Mouse (Mus musculus) left cerebral cortex, postnatal 25 days (tissue): ENCODE measurements around the gene Uso1. TPM values are rescaled to one million over a fixed set of nuclear protein-coding genes. Genes with fewer than 3 reads are reported as not detected.
A peak's percentile ranks its signal among the peaks of the same experiment; 100 is the strongest.
"Not testable (repeated sequence)": the region's sequence is repeated elsewhere in the genome, so short reads cannot be mapped to it uniquely, and the experiment has no call there.

ENCODE experiments used
- DNase-seq, 2 experiments: peaks; one replicate each; pipeline ENCODE4 v3.0.0; 2022; ENCODE audit warnings: low spot score in 2 of 2, mixed read lengths in 1 of 2
- intact Hi-C: fragments of 180-260 bp; cut with DNase I; formaldehyde crosslinking; loops from one replicate; pipeline ENCODE4 v1.15.1; 2025
- total RNA-seq, 2 experiments: library from RNA; stranded (reverse); gene quantifications; 2 replicates each; pipeline ENCODE4 v1.2.3; 2021

Uso1 gene
- total RNA-seq, 2 experiments from 2014 or later, result 74.6 to 76.7 TPM

DNA sequence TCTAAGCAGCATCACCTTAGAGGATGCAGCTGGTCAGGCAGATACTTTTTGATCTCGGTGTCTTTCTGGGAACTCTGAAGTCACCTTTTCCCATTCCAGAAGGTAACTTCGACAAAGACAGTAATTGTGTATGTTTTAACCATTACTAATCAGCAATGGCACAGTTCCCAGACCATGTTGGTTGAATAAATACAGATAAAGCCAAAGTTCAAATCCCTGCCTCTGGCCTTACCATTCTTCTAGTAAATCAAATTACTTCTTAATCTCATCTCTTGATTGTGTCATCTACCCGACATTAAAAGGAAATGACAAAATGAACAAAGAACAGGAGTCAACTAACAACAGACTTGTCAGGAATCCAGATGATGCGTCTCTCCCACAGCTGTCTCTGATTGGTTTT lies 16.1 kb upstream of the Uso1 start:
- no peak for DNase-seq
- intact Hi-C loops, result no loop called here

DNA sequence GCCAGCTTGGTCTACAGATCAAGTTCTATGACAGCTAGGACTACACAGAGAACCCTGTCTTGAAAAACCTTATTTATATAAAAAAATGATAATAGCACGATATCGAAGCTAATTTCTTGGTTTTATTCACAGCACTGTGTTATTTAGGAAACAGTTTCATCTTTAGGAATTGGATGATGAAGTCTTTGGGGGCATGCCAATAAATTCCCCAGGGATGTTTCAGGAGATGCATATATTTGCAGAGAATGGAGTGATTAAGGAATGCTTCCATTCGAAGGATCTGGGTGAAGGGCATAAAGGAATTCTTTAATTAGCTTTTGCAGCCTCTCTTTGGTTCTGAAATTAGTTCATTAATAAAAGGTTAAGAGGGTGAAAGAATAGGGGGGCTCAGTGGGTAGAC lies 12.3 kb upstream of the Uso1 start:
- no peak for DNase-seq
- intact Hi-C loops, result no loop called here

DNA sequence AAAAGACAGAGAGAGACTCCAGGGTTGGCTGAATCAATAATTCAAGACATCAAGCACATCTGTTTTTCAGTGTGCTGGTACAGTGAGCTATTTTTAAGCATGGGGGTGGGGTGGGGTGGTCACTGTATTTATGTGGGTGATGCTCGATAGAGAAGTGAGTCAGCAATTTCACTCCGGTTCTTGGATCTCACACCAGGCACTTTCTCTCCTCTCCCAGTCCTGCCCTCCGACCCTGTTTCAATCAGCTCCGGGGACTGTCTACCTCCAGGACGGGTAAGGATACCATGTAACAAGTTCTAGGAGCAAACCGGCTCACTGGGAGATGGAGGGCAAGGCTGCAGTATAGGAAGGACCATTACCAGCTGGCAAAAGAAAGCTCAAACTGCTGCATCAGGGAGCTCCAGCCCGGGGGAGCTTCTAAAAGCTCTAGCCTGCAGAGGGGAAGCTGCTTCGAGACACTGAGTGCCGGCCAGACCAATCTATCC lies 10.6 kb upstream of the Uso1 start:
- intact Hi-C loops, result no loop called here
- DNase-seq, result peak in 1 of 2 experiments; percentile 39

DNA sequence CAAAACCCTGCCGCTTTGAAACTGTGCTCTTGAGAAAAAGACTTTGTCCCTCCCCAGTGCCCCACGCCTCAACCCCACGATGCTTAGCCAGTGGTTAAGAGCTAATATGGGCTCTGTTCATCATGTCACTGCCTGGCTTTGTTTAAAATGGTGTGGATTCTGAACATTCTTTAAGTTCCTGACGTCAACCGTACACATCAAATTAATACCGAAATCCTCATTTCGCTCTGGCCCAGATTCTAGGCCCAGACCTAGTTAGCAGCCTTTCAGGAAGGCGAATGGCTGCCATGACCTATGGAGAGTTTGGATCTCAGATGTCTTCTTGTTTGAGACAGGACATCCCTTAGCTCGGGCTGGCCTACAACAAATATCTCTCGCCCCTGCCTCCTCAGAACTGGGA lies 10.0 kb upstream of the Uso1 start:
- DNase-seq, result no peak
- intact Hi-C loops, result no loop called here

DNA sequence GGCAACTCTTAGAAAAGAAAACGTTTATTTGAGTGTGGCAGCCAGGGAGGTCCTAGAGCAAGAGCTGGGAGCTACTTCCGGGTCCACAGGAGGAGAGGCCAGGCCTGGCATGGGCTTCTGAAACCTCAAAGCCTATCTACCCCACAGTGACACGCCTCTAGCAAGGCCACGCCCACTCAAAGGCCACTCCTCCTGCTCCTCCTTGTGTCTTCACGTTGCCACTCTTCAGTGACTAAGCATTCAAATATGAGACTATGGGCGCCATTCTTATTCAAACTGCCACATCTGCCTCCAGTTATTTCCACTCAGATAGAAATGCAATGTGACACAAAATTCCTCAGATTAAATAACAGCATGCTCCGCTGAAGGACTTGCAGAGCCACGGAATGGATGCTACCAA lies 9.2 kb upstream of the Uso1 start:
- intact Hi-C loops, result no loop called here
- no peak for DNase-seq

DNA sequence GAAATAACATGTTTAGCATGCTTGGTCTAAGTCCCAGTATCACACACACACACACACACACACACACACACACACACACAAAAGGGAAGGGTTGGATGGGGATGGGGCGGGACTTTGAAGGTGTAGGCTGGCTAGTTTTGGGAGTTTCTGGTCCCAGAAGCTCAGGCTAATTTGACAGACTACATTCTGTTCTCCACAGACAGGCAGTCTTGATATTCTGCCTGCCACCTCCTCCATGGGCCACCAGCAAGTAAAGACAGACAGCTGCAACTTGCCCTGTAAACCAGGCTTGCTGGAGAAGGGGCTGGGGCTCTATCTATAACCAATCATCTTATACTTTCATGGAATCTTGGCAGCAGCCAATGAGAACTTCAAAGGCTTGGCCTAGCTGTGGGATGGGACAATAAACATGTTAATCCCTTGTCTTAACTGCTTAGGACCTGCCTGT lies 8.4 kb upstream of the Uso1 start:
- DNase-seq, result no peak
- intact Hi-C loops, result no loop called here

DNA sequence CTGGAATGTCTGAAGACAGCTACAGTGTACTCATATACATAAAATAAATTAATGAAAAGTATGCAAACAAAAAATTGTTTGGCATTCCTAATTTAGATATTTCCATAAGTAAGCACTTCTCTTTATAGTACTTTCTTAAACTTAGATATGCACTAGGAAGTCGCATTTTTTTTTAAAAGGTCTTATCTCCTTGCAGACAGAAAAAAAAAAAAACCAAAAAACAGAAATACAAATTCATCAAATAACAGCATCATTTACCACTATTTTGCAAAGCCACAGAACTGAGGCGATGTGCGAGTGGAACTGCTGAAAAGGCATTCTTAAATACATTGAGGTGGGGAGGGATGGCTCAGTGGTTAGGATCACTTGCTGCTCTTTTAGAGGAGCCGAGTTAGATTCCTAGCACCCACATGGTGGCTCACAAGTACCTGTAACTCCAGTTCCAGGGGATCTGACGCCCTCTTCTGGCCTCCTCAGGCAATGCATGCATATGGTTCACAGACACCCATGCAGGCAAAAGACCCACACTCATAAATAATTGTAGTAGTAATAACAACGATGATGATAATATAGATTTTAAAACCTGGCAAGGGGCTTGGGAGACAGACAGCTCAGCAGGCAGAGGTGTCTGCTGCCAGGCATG lies 7.6 kb upstream of the Uso1 start:
- DNase-seq, result no peak
- intact Hi-C loops, result no loop called here

DNA sequence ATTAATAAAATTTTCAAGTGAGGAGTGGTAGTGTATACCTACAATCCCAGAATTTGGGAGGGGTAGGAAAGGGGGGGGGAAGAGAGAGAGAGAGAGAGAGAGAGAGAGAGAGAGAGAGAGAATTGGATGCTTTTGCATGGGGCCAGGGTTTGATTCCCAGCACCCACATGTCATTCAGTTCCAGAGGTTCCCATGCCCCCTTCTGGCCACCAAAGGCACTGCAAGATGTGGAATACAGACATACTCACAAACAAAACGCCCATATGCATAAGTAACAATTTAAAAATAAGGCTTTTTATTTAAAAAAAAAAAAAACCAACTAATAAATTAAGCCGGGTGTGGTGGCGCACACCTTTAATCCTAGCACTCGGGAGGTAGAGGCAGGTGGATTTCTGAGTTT lies 5.6 kb upstream of the Uso1 start:
- intact Hi-C loops, result no loop called here
- DNase-seq, result no peak

DNA sequence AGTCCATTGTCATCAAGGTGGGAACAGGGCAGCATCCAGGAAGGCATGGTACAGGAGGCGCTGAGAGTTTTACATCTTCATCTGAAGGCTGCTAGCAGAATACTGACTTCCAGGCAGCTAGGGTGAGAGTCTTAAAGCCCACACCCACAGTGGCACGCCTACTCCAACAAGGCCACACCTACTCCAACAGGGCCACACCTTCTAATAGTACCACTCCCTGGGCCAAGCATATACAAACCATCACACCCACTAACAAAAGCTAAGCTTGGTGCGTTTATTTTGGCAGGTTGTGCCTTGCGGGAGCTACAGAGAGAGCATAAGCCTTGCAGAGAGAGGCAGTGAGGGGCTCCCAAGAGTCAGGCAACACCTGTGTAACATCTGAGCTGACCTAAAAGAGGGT lies 4.7 kb upstream of the Uso1 start:
- intact Hi-C loops, DNase-seq: not testable (repeated sequence)

DNA sequence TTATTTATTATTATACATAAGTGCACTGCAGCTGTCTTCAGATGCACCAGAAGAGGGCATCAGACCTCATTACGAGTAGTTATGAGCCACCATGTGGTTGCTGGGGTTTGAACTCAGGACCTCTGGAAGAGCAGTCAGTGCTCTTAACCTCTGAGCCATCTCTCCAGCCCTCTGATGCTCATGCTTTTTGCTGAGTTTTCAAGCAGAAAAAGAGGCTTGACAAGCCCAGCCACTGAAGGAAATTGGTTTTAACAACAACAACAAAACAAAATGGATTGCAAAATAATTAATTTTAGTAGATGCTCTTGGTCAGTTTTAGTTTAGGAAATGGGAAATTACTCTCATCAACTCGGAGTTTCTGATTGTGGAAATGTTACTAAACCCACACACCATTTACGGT lies 2.8 kb upstream of the Uso1 start:
- no peak for DNase-seq
- intact Hi-C loops, result loop anchor here (5.0 kb wide), 1 partner anchor 173 kb away; the partner anchor contains the start of gene Rchy1

DNA sequence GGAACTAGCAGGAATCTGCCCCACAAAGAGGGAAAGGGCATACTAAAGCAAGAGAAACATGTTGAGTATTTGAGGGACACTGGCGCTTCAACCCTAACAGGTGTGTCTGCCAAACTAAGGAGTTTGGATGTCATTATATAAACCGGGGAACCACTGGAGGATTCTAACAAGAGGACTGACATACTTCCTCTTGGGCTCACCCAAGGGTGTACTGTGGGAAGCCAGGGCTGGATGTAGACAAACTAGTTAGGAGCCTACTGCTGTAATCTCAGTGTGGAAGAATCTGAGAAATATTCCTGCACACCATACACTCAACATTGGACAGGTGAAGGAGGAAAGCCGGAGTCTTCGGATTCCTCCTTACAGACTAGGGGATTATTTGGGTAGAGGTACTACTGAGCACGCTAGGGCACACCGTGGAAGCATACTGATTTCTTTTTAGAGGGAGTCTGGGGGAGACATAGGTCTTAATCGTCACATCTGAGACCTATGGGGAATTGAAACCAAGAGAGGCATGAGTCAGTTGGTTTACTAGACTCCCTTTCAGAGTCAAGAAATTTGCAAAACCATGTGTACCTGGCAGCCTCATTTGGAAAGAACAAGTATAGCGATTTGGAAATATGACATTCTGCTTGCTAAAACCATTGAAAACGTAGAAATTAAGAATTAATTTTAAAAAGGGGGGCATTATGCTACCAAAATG lies 1.1 kb upstream of the Uso1 start:
- intact Hi-C loops, result loop anchor here (2.0 to 5.0 kb wide), 2 partner anchors 54 to 174 kb away; partner anchors contain the start of genes G3bp2 and Rchy1
- no peak for DNase-seq

DNA sequence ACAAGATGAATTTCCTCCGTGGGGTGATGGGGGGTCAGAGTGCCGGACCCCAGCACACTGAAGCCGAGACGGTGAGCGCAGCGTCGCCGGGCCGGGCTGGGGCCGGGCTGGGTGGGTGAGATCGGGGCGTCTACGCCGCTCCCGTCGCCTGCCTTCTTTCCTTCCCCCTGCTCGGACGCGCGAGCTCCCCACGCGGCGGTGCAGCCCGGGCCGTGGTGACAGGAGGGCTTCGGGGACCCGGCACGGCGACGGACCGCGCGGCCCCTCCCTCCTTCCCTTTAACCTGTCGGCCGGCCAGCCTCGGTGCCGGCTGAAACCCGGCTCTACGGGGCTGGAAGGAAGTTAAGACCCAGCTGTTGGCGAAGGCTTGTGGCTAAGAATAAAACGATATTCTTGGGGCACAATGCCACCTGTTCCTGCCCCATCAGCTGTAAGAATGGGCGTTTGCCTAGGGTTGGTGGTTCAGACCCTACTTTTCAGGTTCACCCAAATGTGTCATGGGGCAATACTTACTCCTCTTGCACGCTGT lies 419 bp downstream of the Uso1 start:
- intact Hi-C loops, result loop anchor here (5.0 kb wide), 1 partner anchor 176 kb away; the partner anchor contains the start of gene Rchy1
- peak; percentile 22 to 33 for DNase-seq

DNA sequence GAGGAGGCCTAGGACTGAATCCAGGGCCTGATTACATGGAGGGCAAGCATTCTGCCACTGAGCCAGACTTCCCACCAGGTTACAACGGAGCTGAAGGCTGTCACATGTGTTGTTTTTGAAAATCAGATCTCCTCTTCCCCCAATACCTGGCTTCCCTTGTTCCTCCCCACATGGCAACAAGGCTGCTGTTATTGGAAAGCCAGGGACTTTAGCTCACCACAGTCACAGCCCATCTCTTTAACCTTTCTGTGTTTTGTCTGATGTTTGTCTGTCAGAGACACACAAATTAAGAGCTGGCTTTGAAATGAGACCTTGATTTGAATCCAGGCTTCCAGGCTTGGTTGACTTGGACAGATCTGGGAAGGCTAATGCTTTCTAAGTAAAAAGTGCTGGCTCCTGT lies 1.5 kb downstream of the Uso1 start:
- intact Hi-C loops, result loop anchor here (5.0 kb wide), 1 partner anchor 177 kb away; the partner anchor contains the start of gene Rchy1
- DNase-seq, result no peak

DNA sequence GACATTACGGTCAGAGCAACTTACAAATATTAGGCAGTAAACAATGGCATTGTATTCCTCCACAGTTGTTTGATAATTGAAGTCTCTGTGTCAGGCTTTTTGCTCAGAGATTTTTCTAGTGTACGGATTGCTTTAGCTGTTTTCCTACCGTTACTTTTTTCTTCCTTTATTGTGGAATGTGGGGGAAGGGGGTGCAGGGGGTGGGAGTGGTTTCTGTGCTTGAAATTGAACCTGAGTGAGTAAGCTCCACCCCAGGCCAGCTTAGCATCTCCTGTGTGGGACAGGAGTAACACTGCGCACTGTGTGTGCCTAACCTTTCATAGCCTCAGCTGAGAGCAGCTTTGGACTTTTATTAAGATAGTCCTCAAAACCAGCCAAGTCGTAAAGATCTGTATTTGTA lies 4.0 kb downstream of the Uso1 start:
- intact Hi-C loops, result no loop called here
- DNase-seq, result no peak

DNA sequence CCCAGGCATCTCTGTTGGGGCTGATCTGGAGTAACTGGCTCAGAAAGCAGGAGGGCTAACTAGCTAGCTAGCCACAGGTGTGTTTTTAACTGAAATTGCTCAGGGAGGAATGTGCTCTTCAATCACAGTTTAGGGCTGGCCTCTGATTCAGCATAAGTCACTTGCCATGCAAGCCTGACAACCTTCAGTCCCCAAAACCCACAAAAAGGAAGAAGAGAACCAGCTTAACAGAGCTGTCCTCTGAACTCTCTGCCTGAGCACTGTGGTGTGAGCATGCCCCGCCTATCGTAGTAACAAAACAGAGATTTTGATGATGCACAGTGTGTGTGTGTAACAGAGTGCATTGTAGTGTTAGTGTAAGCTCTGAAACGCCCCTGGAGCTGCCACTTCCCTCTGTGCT lies 4.7 kb downstream of the Uso1 start:
- intact Hi-C loops, result no loop called here
- no peak for DNase-seq

DNA sequence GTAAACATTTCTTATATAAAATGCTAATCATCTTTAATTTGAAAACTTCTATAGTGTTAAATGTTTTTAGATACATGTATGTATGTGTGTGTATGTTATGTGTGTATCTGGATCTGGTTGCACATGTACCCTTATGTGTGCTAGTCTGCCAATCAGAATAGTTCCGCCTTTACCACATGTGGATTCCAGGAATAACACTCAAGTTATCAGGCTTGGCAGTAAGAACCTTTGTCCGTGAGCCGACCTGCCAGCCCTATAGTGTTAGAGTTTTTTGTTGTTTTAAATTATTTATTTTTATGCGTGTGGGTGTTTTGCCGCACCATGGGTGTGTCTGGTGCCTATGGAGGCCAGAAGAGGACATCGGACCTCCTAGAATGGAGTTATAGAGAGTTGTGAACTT lies 5.9 kb downstream of the Uso1 start:
- intact Hi-C loops, result no loop called here
- no peak for DNase-seq

DNA sequence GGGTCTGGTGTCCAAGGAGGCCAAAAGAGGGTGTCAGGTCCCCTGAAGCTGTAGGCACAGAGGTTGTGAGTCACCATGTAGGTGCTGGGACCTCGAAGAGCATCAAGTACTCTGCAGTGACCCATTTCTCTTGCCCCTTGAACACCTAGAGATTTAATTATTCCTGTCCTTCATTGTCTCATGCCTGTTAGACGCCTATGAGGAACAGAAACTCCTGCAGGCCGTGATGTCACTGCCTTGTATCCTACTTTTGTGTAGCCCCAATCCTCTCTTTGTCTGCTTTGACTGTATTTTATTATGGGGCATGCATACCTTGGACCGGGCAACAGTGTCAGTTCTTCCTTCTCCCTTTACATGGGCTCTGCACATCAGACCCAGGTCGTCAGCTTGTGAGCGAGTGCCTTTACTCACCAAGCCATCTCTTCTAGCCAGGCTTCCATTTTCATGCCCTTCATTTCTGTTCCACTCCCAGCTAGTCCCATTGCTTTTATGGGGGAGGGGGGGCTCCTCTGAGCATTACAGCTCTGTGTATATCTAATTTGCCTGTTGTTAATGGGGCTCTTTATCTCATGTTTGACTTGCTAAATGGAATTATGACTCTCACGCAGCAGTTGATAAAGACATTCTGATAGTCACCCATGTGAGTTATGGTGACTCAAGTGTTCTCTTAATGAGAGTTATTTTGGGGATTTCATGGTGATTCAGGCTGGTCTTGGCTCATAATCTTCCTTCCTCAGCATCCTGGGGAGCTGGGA lies 7.4 kb downstream of the Uso1 start:
- peak in 1 of 2 experiments; percentile 19 for DNase-seq
- intact Hi-C loops, result no loop called here

DNA sequence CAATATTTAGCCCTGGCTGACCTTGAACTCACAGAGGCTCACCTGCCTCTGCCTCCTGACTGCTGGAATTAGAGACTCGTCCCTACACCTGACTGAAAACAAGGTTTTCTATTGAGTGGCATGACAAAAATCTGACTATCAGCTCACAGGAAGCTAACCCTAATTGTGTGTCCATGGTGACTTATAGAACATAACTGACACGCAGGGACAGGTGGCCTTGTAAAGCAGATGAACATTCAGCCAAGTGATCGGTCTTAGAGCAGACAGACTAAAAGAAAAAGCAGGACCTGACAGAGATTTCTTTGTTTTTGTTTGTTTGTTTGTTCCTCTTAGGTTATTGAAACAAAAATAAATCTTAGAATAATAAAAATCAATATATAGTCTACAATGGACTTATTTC lies 10.5 kb downstream of the Uso1 start:
- DNase-seq, result no peak
- intact Hi-C loops, result no loop called here

DNA sequence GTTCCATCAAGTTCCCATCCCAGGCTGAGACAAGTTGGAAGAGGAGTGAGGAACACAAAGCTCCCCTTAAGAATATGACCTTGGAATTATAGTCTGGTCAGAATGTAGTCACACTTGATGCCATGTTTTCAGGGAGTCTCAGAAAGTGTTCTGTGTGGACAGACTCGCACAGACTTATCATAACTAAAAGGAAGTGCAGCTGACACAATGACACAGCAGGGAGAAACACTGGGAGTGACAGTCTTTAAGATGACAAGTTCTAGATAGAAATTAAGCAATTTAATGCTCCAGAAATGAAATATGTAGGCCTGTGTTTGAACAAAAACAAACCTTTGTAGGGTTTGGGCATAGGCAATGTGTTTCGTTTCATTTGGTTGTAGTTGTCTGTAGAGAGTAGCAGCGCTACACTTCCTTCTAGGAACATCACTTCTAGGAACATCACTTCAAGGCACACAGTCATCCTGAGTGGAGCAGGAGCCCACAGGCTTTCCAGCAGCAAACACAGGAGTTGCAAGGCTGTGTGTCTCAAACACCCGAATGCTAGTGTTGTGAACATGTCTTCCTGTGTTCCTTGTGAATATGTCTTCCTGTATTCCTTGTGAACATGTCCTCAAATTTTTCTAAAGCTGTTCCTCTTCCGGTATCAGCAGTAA lies 11.7 kb downstream of the Uso1 start:
- no peak for DNase-seq
- intact Hi-C loops, result no loop called here

DNA sequence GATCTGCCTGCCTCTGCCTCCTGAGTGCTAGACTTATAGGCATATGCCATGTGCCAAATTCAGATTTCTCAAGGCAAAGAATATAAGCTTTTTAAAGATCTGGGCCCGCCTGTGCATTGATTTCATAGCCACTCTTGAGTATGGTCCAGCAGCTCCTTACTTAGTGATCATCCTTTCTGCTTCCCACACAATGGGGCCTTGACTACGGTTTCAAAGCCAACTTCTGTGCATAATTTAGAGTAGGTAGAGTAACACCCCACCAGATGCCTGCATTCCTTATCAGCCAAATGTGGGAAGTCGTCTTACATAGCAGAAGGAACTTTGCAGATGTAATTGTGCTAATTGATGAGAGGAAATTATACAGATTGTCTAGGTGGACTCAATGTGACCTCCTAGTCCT lies 17.1 kb downstream of the Uso1 start:
- peak; percentile 14 to 80 for DNase-seq
- intact Hi-C loops, result no loop called here
